Mouse (Mus musculus) forebrain, postnatal 0 days (tissue): ENCODE results near the gene Atp9a. TPM values are rescaled to one million over a fixed set of nuclear protein-coding genes. Genes with fewer than 3 reads are reported as not detected.

Source experiments
- ATAC-seq: fragments of 200-750 bp; cut with Nextera tagmentation; 2 replicates; pipeline ENCODE4 v1.8.0; 2017; ENCODE audit warnings: mild to moderate bottlenecking, moderate library complexity
- DNase-seq: peaks from one replicate; pipeline ENCODE4 v3.0.0-alpha.2; 2015
- H3K27ac ChIP-seq: fragments of 300-500 bp; sonication (generic); 2 replicates; pipeline ENCODE4 v1.5.1; 2014; ENCODE audit warnings: low read depth, mild to moderate bottlenecking, antibody characterized with exemption, low read length, moderate library complexity, mixed read lengths
- H3K27me3 ChIP-seq: fragments of 300-500 bp; sonication (generic); 2 replicates; pipeline ENCODE4 v1.6.1; 2014; ENCODE audit warnings: mild to moderate bottlenecking, low read length, mixed read lengths; ENCODE audit not compliant: insufficient read depth
- H3K36me3 ChIP-seq: fragments of 300-500 bp; sonication (generic); 2 replicates; pipeline ENCODE4 v1.6.1; 2014; ENCODE audit warnings: mild to moderate bottlenecking, moderate library complexity; ENCODE audit not compliant: insufficient read depth
- H3K4me1 ChIP-seq: fragments of 300-500 bp; sonication (generic); 2 replicates; pipeline ENCODE4 v1.6.1; 2014; ENCODE audit warnings: antibody characterized with exemption; ENCODE audit not compliant: insufficient read depth
- H3K4me2 ChIP-seq: fragments of 300-500 bp; sonication (generic); 2 replicates; pipeline ENCODE4 v1.6.1; 2014; ENCODE audit warnings: low read depth, mild to moderate bottlenecking, moderate library complexity
- H3K4me3 ChIP-seq: fragments of 300-500 bp; sonication (generic); 2 replicates; pipeline ENCODE4 v1.5.1; 2014; ENCODE audit warnings: low read depth, low read length, mixed read lengths
- H3K9ac ChIP-seq: fragments of 300-500 bp; sonication (generic); 2 replicates; pipeline ENCODE4 v1.6.1; 2014; ENCODE audit warnings: mild to moderate bottlenecking
- H3K9me3 ChIP-seq: fragments of 300-500 bp; sonication (generic); 2 replicates; pipeline ENCODE4 v1.6.1; 2016; ENCODE audit warnings: low read length
- CTCF ChIP-seq: sonication (generic); IDR thresholded peaks from 2 replicates; pipeline ENCODE4 v1.5.1; 2016; ENCODE audit warnings: antibody characterized with exemption, control low read depth, low read depth
- WGBS: fragments of 180-500 bp; shearing (Covaris S2); extraction: QIAGEN DNeasy Blood & Tissue Kit; methylation state at CpG from one replicate; pipeline ENCODE4 v1.1.7; 2014; 5-methylcytosine and 5-hydroxymethylcytosine counted together
- polyA plus RNA-seq: library from polyadenylated mRNA; unstranded; fragments of >200 nt; fragmentation: Nextera tagmentation; extraction: Ambion mirVana; gene quantifications from 2 replicates; pipeline ENCODE4 v1.2.1, GENCODE M21; 2015
- total RNA-seq: library from RNA; depleted of rRNA; stranded (reverse); fragments of >200 nt; gene quantifications from 2 replicates; pipeline ENCODE4 v1.2.3, GENCODE M21; 2014; rRNA removed

Atp9a gene
- total RNA-seq (397 and 497 TPM in 2 replicates), polyA plus RNA-seq (124 and 143 TPM in 2 replicates)

DNA sequence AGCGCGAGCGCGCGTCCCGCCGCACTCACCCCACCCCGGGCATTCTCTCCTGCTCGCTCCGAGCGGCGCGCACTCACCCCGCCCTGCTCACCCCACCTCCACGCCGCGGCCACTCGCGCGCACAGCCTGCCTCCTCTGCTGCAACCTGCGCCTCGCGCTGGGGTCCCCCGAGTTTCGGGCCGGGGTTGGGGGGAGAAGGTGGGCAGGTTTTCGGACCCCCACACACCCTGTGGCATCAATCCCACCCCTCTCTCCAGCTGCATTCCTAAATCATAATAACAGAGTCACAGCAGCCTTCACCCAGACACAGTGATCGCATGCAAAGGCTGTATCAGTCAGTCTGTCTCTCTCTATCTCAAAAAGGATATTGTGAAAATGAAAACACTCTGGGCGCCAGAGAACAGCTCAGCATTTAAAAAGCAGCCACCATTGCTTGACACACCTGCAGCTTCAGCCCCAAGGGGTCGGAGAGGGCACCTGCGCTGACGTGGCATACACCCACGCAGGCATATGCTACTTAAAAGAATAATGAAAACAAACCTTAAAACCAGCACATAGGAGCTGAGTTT is at the start of gene Atp9a:
TSS of gene Atp9a (minus strand) at position 351 of the 569 bp plus-strand sequence.
- H3K4me3 ChIP-seq: peak within 1 kb of the TSS; percentile 98
- ATAC-seq (peak; percentile 79), DNase-seq (peak; percentile 89)
- no peaks in the 10 kb centered on the region for H3K9me3 ChIP-seq
- H3K27ac ChIP-seq: peak within 1 kb of the TSS; percentile 98
- peak within 1 kb of the TSS; percentile 99 for H3K9ac ChIP-seq
- no peaks in the 10 kb centered on the region for H3K36me3 ChIP-seq
- H3K27me3 ChIP-seq: no peaks in the 10 kb centered on the region
- WGBS: 6% methylated on average over 30 of the region's 33 CpGs
- TF ChIP-seq CTCF: no peak
- no peaks in the 10 kb centered on the region for H3K4me1 ChIP-seq
- peak within 1 kb of the TSS; percentile 56 for H3K4me2 ChIP-seq

DNA sequence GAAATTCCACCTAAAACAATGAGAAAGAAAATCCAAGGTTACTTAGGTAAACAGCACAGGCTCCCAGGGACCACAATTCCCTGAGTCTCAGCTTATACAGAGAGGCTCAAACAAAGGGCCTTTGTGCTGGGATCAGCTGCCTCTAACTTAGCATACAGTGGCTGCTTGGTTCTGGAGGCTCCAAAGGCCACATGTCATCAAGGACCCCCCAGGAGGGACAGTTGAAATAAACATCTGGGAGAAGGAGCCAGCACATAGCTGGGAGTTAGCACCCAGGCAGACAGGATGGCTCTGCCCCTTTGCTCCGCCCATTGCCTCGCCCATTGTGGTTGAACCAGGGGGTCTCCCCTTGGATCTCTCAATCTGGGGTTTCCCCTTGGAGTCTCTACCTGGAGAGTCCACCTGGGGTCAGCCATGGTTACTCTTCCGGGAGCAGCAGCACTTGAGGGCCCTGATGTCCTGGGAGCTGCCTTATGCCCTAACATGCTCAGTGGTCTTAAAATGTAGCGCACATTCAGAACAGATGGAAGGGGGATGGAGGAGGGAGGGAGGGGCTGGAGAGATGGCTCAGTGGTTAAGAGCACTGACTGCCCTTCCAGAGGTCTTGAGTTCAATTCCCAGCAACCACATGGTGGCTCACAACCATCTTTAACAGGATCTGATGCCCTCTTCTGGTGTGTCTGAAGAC is 49.0 kb upstream of the Atp9a start:
- no peak for TF ChIP-seq CTCF
- no peak overlapping the region for H3K4me2 ChIP-seq
- WGBS: 42% methylated on average over 4 of the region's 4 CpGs
- H3K27ac ChIP-seq: no peak overlapping the region
- no peaks in the 10 kb centered on the region for H3K4me1 ChIP-seq
- H3K36me3 ChIP-seq: no peaks in the 10 kb centered on the region
- no peak overlapping the region for H3K4me3 ChIP-seq
- ATAC-seq (no peak), DNase-seq (no peak)
- H3K9me3 ChIP-seq: no peaks in the 10 kb centered on the region
- H3K27me3 ChIP-seq: no peaks in the 10 kb centered on the region
- no peak overlapping the region for H3K9ac ChIP-seq

GRCm38 (mm10) chr2:168786174-168786573 is 44.0 kb upstream of the Atp9a start:
- Histone ChIP-seq H3K27ac (no peak overlapping the region), H3K9me3 (no peaks in the 10 kb centered on the region), H3K4me3 (no peak overlapping the region), H3K36me3 (no peaks in the 10 kb centered on the region), H3K4me2 (no peak overlapping the region), H3K4me1 (no peaks in the 10 kb centered on the region), H3K9ac (no peak overlapping the region), H3K27me3 (no peaks in the 10 kb centered on the region)
- 96% methylated on average over 9 of the region's 9 CpGs for WGBS
- ATAC-seq (no peak), DNase-seq (no peak)
- TF ChIP-seq CTCF: no peak

DNA sequence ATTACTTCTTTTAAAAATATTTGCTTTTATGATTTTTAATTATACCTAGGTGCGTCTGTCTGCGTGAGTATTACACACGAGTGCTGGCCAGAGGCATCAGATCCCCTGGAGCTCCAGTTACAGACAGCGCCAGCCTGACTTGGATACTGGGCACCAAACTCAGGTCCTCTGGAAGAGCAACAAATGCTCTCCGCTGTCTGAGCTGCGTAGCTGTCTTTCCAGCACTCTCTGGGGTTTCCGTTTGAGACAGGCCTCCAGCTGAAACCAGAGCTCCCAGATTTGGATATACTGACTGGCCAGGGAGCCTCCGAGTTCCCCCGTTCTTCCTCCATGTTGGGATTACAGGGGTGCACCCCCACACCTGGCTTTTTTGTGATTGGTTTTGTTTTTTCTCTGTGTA is 38.4 kb upstream of the Atp9a start:
- no peak overlapping the region for H3K27ac ChIP-seq
- no peaks in the 10 kb centered on the region for H3K9me3 ChIP-seq
- WGBS: 44% methylated on average over 9 of the region's 9 CpGs
- no peaks in the 10 kb centered on the region for H3K27me3 ChIP-seq
- ATAC-seq: no peak
- no peak overlapping the region for H3K4me3 ChIP-seq
- H3K4me2 ChIP-seq: no peak overlapping the region
- no peaks in the 10 kb centered on the region for H3K4me1 ChIP-seq
- no peak overlapping the region for H3K9ac ChIP-seq
- TF ChIP-seq CTCF: no peak
- DNase-seq: no peak
- no peaks in the 10 kb centered on the region for H3K36me3 ChIP-seq

- ATAC-seq: peak; percentile 27
- H3K4me1 ChIP-seq: no peaks in the 10 kb centered on the region
- peak; percentile 30 for DNase-seq
- no peaks in the 10 kb centered on the region for H3K27me3 ChIP-seq
- H3K4me3 ChIP-seq: no peak overlapping the region
- no peak overlapping the region for H3K27ac ChIP-seq
- no peak for TF ChIP-seq CTCF
- 20% methylated on average over 9 of the region's 9 CpGs for WGBS
- no peak overlapping the region for H3K4me2 ChIP-seq
- no peaks in the 10 kb centered on the region for H3K36me3 ChIP-seq
- no peaks in the 10 kb centered on the region for H3K9me3 ChIP-seq
- H3K9ac ChIP-seq: no peak overlapping the region
Measured at GRCm38 (mm10) chr2:168780024-168780423, 37.8 kb upstream of the Atp9a start.

GRCm38 (mm10) chr2:168777481-168777880 is 35.3 kb upstream of the Atp9a start:
- Histone ChIP-seq H3K27ac (no peak overlapping the region), H3K36me3 (no peaks in the 10 kb centered on the region), H3K4me2 (no peak overlapping the region), H3K4me3 (no peak overlapping the region), H3K4me1 (no peaks in the 10 kb centered on the region), H3K27me3 (no peaks in the 10 kb centered on the region), H3K9ac (no peak overlapping the region), H3K9me3 (no peaks in the 10 kb centered on the region)
- TF ChIP-seq CTCF: no peak
- DNase-seq: no peak
- no peak for ATAC-seq

DNA sequence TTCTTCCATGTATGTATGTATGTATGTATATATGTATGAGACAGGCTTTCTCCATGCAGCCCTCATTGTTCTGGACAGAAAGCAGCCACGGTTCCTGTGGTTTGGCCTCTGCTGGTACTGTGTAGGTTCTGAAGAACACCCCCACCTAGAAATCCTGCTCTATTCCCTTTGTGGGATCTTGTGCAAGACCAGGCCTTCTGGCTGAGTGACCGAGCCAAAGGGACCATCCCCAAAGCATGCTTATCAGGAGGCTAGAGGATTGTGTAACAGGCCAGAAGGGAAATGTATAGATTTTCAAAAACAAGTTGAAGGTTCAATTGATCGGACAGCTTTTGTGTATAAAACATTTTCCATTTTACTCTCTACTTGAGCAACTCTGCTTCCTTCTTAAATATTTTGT is 34.0 kb upstream of the Atp9a start:
- Histone ChIP-seq H3K9ac (no peak overlapping the region), H3K9me3 (no peaks in the 10 kb centered on the region), H3K4me3 (no peak overlapping the region), H3K36me3 (no peaks in the 10 kb centered on the region), H3K27ac (no peak overlapping the region), H3K4me1 (no peaks in the 10 kb centered on the region), H3K4me2 (no peak overlapping the region), H3K27me3 (no peaks in the 10 kb centered on the region)
- no peak for DNase-seq
- no peak for TF ChIP-seq CTCF
- WGBS: 89% methylated on average over 3 of the region's 3 CpGs
- ATAC-seq: no peak
